Mouse (Mus musculus) heart, postnatal 0 days (tissue): ENCODE results near the gene Akr1b10. TPM values are rescaled to one million over a fixed set of nuclear protein-coding genes. Genes with fewer than 3 reads are reported as not detected.

Source experiments
- ATAC-seq: fragments of 200-750 bp; cut with Nextera tagmentation; 2 replicates; pipeline ENCODE4 v1.8.0; 2017; ENCODE audit warnings: low read depth, moderate number of reproducible peaks, moderate library complexity; ENCODE audit not compliant: insufficient read depth
- DNase-seq: peaks from one replicate; pipeline ENCODE4 v3.0.0-alpha.2; 2016; ENCODE audit warnings: low spot score
- H3K27ac ChIP-seq: fragments of 300-500 bp; sonication (generic); 2 replicates; pipeline ENCODE4 v1.5.1; 2014; ENCODE audit warnings: low read depth, mild to moderate bottlenecking
- H3K27me3 ChIP-seq: fragments of 300-500 bp; sonication (generic); 2 replicates; pipeline ENCODE4 v1.6.1; 2014; ENCODE audit warnings: low read length, mixed read lengths; ENCODE audit not compliant: control insufficient read depth, insufficient read depth
- H3K36me3 ChIP-seq: fragments of 300-500 bp; sonication (generic); replicated peaks from 2 replicates; pipeline ENCODE4 v1.6.1; 2014; ENCODE audit warnings: low read length, mixed read lengths; ENCODE audit not compliant: control insufficient read depth, insufficient read depth
- H3K4me1 ChIP-seq: fragments of 300-500 bp; sonication (generic); 2 replicates; pipeline ENCODE4 v1.6.1; 2014; ENCODE audit warnings: antibody characterized with exemption; ENCODE audit not compliant: control insufficient read depth, insufficient read depth
- H3K4me2 ChIP-seq: fragments of 300-500 bp; sonication (generic); 2 replicates; pipeline ENCODE4 v1.6.1; 2014; ENCODE audit warnings: low read depth, mild to moderate bottlenecking, low read length, moderate library complexity
- H3K4me3 ChIP-seq: fragments of 300-500 bp; sonication (generic); 2 replicates; pipeline ENCODE4 v1.5.1; 2014; ENCODE audit warnings: low read depth, low read length
- H3K9ac ChIP-seq: fragments of 300-500 bp; sonication (generic); replicated peaks from 2 replicates; pipeline ENCODE4 v1.6.1; 2014; ENCODE audit warnings: low read depth, low read length, mixed read lengths
- H3K9me3 ChIP-seq: fragments of 300-500 bp; sonication (generic); replicated peaks from 2 replicates; pipeline ENCODE4 v1.6.1; 2016; ENCODE audit warnings: low read length; ENCODE audit not compliant: control insufficient read depth
- CTCF ChIP-seq: IDR thresholded peaks from 2 replicates; pipeline ENCODE4 v1.5.1; 2016; ENCODE audit warnings: antibody characterized with exemption, control low read depth, low read depth
- EP300 ChIP-seq: IDR thresholded peaks from 2 replicates; pipeline ENCODE4 v1.6.1; 2016; ENCODE audit warnings: antibody characterized with exemption, low read depth
- WGBS: fragments of 180-500 bp; shearing (Covaris S2); extraction: QIAGEN DNeasy Blood & Tissue Kit; methylation state at CpG from one replicate; pipeline ENCODE4 v1.1.7; 2014; 5-methylcytosine and 5-hydroxymethylcytosine counted together
- polyA plus RNA-seq: library from polyadenylated mRNA; unstranded; fragments of >200 nt; fragmentation: Nextera tagmentation; extraction: Ambion mirVana; gene quantifications from 2 replicates; pipeline ENCODE4 v1.2.1, GENCODE M21; 2015
- total RNA-seq: library from RNA; depleted of rRNA; stranded (reverse); fragments of >200 nt; gene quantifications from 2 replicates; pipeline ENCODE4 v1.2.3, GENCODE M21; 2014; ENCODE audit warnings: low replicate concordance

The Akr1b10 gene
- total and polyA plus RNA-seq, 2 experiments from 2014 or later = 58.1 to 75.3 TPM

DNA sequence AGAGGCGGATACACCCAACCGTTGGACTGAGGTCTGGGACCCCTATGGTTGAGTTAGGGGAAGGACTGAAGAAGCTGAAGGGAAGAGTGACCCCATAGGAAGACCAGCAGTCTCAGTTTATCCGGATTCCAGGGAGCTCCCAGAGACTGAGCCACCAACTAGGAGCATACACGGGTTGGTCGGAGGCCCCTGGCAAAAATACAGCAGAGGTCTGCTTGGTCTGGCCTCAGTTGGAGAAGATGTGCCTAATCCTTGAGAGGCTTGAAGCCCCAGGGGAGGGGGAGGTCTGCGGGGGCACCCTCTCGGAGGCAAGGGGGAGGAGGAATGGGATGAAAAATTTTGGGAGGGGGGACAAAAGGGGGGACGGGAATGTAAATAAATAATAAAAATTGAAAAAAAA is 617 bp upstream of the Akr1b10 start:
- 38% methylated on average over 8 of the region's 8 CpGs for WGBS
- H3K9ac ChIP-seq = no peak overlapping the region
- ATAC-seq = no peak

DNA sequence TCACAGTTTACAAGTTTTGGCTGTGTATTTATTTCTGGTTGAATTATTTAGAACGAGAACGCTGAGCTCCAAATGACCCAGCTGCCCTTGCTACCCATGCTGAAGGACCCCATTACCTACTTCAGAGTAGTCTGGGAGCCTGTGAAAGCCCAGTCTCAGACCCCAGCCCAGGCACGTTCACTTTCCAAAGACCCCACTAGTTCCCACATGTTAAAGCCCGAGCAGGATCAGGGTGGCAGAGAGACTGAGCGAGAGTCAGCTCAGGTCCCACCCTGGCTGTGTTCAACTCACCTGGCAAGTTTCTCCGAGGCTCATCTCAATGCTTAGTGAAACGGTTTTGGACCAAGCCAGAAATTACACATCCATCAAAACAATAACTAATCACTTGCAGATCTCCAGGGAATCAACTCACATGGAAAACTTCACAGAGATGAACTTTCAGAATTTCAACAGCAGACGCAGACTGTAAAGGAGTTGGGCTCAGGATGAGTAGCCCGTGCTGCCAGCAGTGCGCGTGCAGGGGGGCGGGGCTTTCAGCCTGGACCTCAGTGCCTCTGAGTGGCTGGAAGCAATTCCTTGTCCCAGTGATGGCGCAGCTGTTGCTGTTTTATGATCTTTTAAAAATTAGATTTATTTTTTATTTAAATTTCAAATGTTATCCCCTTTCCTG is 818 bp downstream of the Akr1b10 start:
- Histone ChIP-seq H3K9ac (peak overlapping the region; percentile 61), H3K27me3 (no peaks in the 10 kb centered on the region), H3K4me3 (peak overlapping the region; percentile 66), H3K9me3 (no peaks in the 10 kb centered on the region), H3K4me2 (peak overlapping the region; percentile 94), H3K27ac (peak overlapping the region; percentile 89), H3K4me1 (peaks cover 5% of the 10 kb centered on the region; the same call in 1 of the 2 replicates), H3K36me3 (peaks cover 25% of the 10 kb centered on the region)
- no peak for TF ChIP-seq CTCF
- no peak for TF ChIP-seq EP300
- DNase-seq (peak; percentile 31), ATAC-seq (peak; percentile 52; the same call in 1 of the 2 replicates)
- WGBS = 2% methylated on average over 13 of the region's 13 CpGs

More for the DNA sequence above, 617 bp upstream of the Akr1b10 start:
- no peak for DNase-seq
- Histone ChIP-seq H3K4me1 (peaks cover 5% of the 10 kb centered on the region; the same call in 1 of the 2 replicates), H3K4me3 (peak overlapping the region; percentile 66; the same call in 1 of the 2 replicates), H3K4me2 (peak overlapping the region; percentile 94; the same call in 1 of the 2 replicates), H3K36me3 (peaks cover 11% of the 10 kb centered on the region; the same call in 1 of the 2 replicates), H3K9me3 (no peaks in the 10 kb centered on the region), H3K27me3 (no peaks in the 10 kb centered on the region), H3K27ac (no peak overlapping the region)
- TF ChIP-seq CTCF (no peak), EP300 (no peak)

- Histone ChIP-seq H3K4me1 (peaks cover 5% of the 10 kb centered on the region; the same call in 1 of the 2 replicates), H3K27ac (no peak overlapping the region), H3K9ac (no peak overlapping the region), H3K4me2 (no peak overlapping the region), H3K36me3 (peaks cover 59% of the 10 kb centered on the region), H3K9me3 (no peaks in the 10 kb centered on the region), H3K4me3 (no peak overlapping the region), H3K27me3 (no peaks in the 10 kb centered on the region)
- ATAC-seq (no peak), DNase-seq (no peak)
- WGBS = 74% methylated on average over 4 of the region's 4 CpGs
- no peak for TF ChIP-seq EP300
- no peak for TF ChIP-seq CTCF
Observed at GRCm38 (mm10) chr6:34388420-34389156, 4.6 kb downstream of the Akr1b10 start.

DNA sequence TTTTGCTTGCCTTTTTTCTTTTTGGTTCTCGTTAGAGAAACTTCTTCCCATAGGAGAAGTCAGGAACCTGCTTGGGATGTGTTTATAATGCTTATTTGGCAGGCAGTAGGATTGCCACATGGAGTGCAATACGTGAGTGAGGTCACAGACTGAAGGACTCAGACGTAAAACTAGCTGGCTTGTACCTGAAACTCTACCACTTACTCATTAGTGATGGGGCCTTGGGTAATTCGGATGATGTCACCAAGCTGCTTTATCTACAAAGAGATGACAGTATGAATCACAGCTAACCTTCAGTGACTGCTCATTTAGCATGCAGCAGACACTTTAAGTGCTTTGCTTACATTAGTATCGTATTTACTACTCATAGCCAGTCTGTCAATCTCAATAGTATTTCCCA is 11.9 kb downstream of the Akr1b10 start:
- ATAC-seq (no peak), DNase-seq (no peak)
- WGBS = 75% methylated on average over 5 of the region's 5 CpGs
- Histone ChIP-seq H3K9me3 (no peaks in the 10 kb centered on the region), H3K27me3 (no peaks in the 10 kb centered on the region), H3K4me2 (no peak overlapping the region), H3K4me1 (no peaks in the 10 kb centered on the region), H3K27ac (no peak overlapping the region), H3K4me3 (no peak overlapping the region), H3K9ac (no peak overlapping the region), H3K36me3 (peaks cover 61% of the 10 kb centered on the region)
- no peak for TF ChIP-seq CTCF
- no peak for TF ChIP-seq EP300

DNA sequence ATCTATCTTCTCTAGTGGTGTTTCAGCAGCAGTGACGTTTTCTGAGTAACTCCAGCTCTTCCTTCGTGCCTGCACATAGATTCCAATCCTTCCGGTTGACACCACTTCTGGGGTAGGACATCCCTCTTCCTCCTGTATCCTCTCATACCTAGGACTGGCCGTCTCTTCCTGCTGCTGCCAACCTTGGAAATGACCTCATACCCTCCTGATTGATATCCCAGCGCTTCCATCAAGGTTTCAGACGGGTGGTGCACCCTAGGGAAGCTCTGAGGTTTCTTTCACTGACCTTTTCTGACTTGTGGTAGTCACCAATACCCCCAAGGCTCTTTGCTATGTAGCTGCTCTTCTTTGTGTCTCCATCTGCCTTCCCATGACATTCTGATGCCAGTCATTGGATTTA is 14.4 kb downstream of the Akr1b10 start:
- no peak overlapping the region for H3K27ac ChIP-seq
- no peak overlapping the region for H3K9ac ChIP-seq
- H3K4me2 ChIP-seq = no peak overlapping the region
- WGBS = 72% methylated on average over 6 of the region's 6 CpGs
- no peak overlapping the region for H3K4me3 ChIP-seq
- H3K4me1 ChIP-seq = no peaks in the 10 kb centered on the region
- peaks cover 37% of the 10 kb centered on the region for H3K36me3 ChIP-seq
- TF ChIP-seq EP300 (no peak), CTCF (no peak)
- ATAC-seq = no peak
- H3K27me3 ChIP-seq = no peaks in the 10 kb centered on the region
- no peaks in the 10 kb centered on the region for H3K9me3 ChIP-seq
- no peak for DNase-seq
